In genomic region chr5:125614348-125614747, GRCm38 (mm10) we compare ENCODE assay signal across 10 mouse cellular contexts.
DNase-seq lines count a peak whose midpoint lies in the region; TF ChIP-seq lines count a peak whose summit lies in the region.
"Had no signal": no experiment of that assay in that cellular context is flagged by ENCODE, and none has a peak within 500 bp of the region (broad histone marks: within the 10 kb centered on the region; RNA-seq: fewer than 3 reads in every experiment).

No protein-coding gene starts in this region.

- WGBS in limb, embryonic 10.5 days = 46% methylated on average over 2 of the region's 2 CpGs

- H3K9me3 ChIP-seq in limb, embryonic 10.5 days (replicated peaks) = peaks cover 2% of the 10 kb centered on the region; the same call in 1 of the 2 replicates

- H3K27ac ChIP-seq in layer of hippocampus, adult 2 months = no peak overlapping the region
- no peak overlapping the region for H3K27ac ChIP-seq in limb, embryonic 10.5 days

- TF ChIP-seq CTCF in layer of hippocampus, adult 2 months (conservative IDR thresholded peaks at IDR 0.05) = peak; percentile 77

- peak; percentile 40 for DNase-seq in embryo, embryonic 10 days (ENCODE audit: low spot score)
- DNase-seq in embryo, embryonic 9.5 days (ENCODE audit: extremely low spot score) = no peak
- DNase-seq in layer of hippocampus, adult 2 months (ENCODE audit: low spot score in 2 of 2) = peak in 1 of 2 experiments; percentile 39
- DNase-seq in layer of hippocampus, postnatal 36 days = no peak
- DNase-seq in ES-CJ7 (ENCODE audit: low read depth, low spot score) = peak; percentile 52
- DNase-seq in limb, embryonic 10.5 days (ENCODE audit: low spot score) = peak; percentile 36
- DNase-seq in Muller cell, postnatal 12 days (ENCODE audit: inconsistent ontology term) = no peak
- no peak for DNase-seq in lung, adult 18-20 months

- H3K4me1 ChIP-seq in limb, embryonic 10.5 days = no peaks in the 10 kb centered on the region
- H3K4me1 ChIP-seq: megakaryocyte, embryonic 14.5 days had no signal

- no peak overlapping the region for H3K4me3 ChIP-seq in layer of hippocampus, adult 2 months
- no peak overlapping the region for H3K4me3 ChIP-seq in limb, embryonic 10.5 days
- H3K4me3 ChIP-seq: megakaryocyte, embryonic 14.5 days had no signal

- H3K27me3 ChIP-seq in limb, embryonic 10.5 days (ENCODE audit: low read depth, poor library complexity, severe bottlenecking) = no peaks in the 10 kb centered on the region
- H3K27me3 ChIP-seq: CH12.LX; megakaryocyte, embryonic 14.5 days had no signal

- H3K36me3 ChIP-seq in limb, embryonic 10.5 days = no peaks in the 10 kb centered on the region

Comparison
In these comparisons a context has a peak if more than half of its experiments do, and no peak if none do; other contexts are left out.
1. DNase-seq: peak in embryo, embryonic 10 days (single experiment), ES-CJ7 (single experiment) and limb, embryonic 10.5 days (single experiment); none in embryo, embryonic 9.5 days (single experiment), layer of hippocampus, postnatal 36 days (0 of 2), Muller cell, postnatal 12 days (single experiment) and lung, adult 18-20 months (0 of 2).